Mouse (Mus musculus) brown adipose tissue, adult 24 weeks (tissue): ENCODE results near the gene R3hdm4. TPM values are rescaled to one million over a fixed set of nuclear protein-coding genes. Genes with fewer than 3 reads are reported as not detected.
A peak's percentile ranks its signal among the peaks of the same experiment; 100 is the strongest.

Source experiments
- H3K27ac ChIP-seq: fragments of 200-500 bp; replicated peaks from 2 replicates; pipeline ENCODE4 v1.5.1; 2012; ENCODE audit warnings: low read depth, mild to moderate bottlenecking, low read length
- H3K4me1 ChIP-seq: fragments of 200-500 bp; 2 replicates; pipeline ENCODE4 v1.6.1; 2012; ENCODE audit warnings: low read length, mixed read lengths; ENCODE audit not compliant: control insufficient read depth, insufficient read depth, insufficient read length
- H3K4me3 ChIP-seq: fragments of 200-500 bp; 2 replicates; pipeline ENCODE4 v1.5.1; 2012; ENCODE audit warnings: low read depth, mild to moderate bottlenecking, low read length, moderate library complexity; ENCODE audit not compliant: insufficient read depth
- polyA plus RNA-seq: library from polyadenylated mRNA; stranded (reverse); fragments of >200 nt; gene quantifications from 2 replicates; pipeline ENCODE4 v1.2.4, GENCODE M21; 2012; ENCODE audit not compliant: missing spikeins, insufficient read depth, insufficient read length

R3hdm4 gene
- polyA plus RNA-seq, 1 experiment: 55.0 TPM

- no peak overlapping the region for H3K27ac ChIP-seq
- peaks cover 42% of the 10 kb centered on the region for H3K4me1 ChIP-seq
- H3K4me3 ChIP-seq: no peak overlapping the region
Measured at GRCm38 (mm10) chr10:79933145-79933679, 12.2 kb upstream of the R3hdm4 start.

- Histone ChIP-seq H3K4me1 (peaks cover 42% of the 10 kb centered on the region), H3K4me3 (no peak overlapping the region), H3K27ac (no peak overlapping the region)
Measured at GRCm38 (mm10) chr10:79932736-79933135, 11.7 kb upstream of the R3hdm4 start.

DNA sequence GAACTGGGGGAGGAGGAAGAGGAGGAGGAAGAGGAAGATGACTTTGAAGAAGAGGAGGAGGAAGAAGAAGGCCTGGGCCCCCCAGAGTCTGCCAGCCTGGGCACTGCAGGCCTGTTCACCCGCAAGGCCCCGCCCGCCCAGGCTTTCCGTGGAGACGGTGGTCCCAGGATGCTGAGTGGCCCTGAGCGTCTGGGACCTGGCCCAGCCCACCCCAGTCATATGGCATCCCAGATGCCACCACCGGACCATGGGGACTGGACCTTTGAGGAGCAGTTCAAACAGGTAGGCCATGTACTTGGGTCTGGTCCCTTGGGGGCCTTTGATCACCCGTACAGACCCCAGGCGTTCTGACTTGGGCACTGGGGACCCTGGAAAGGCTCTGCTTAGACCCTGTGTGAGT, 10.8 kb upstream of the R3hdm4 start:
- Histone ChIP-seq H3K4me1 (peaks cover 37% of the 10 kb centered on the region), H3K4me3 (no peak overlapping the region), H3K27ac (no peak overlapping the region)

DNA sequence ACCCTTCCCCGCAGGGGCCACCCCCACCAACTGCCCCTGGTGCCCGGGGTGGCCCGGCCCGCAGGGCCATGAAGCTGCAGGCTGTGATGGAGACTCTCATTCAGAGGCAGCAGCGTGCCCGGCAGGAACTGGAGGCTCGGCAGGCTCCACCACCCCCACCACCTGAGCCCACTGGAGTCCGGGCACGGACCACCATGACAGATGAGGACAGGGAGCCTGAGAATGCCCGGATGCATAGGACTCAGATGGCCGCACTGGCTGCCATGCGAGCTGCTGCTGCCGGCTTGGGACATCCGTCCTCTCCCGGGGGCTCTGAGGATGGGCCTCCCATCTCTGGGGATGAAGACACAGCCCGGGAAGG, 9.8 kb upstream of the R3hdm4 start:
- H3K4me1 ChIP-seq: peaks cover 31% of the 10 kb centered on the region
- no peak overlapping the region for H3K27ac ChIP-seq
- no peak overlapping the region for H3K4me3 ChIP-seq

- Histone ChIP-seq H3K27ac (no peak overlapping the region), H3K4me1 (peaks cover 28% of the 10 kb centered on the region)
Measured at GRCm38 (mm10) chr10:79929967-79930825, 9.2 kb upstream of the R3hdm4 start.

GRCm38 (mm10) chr10:79928907-79929701, 8.1 kb upstream of the R3hdm4 start:
- Histone ChIP-seq H3K4me1 (peaks cover 23% of the 10 kb centered on the region), H3K4me3 (no peak overlapping the region), H3K27ac (no peak overlapping the region)

More at GRCm38 (mm10) chr10:79929967-79930825, 9.2 kb upstream of the R3hdm4 start:
- no peak overlapping the region for H3K4me3 ChIP-seq

DNA sequence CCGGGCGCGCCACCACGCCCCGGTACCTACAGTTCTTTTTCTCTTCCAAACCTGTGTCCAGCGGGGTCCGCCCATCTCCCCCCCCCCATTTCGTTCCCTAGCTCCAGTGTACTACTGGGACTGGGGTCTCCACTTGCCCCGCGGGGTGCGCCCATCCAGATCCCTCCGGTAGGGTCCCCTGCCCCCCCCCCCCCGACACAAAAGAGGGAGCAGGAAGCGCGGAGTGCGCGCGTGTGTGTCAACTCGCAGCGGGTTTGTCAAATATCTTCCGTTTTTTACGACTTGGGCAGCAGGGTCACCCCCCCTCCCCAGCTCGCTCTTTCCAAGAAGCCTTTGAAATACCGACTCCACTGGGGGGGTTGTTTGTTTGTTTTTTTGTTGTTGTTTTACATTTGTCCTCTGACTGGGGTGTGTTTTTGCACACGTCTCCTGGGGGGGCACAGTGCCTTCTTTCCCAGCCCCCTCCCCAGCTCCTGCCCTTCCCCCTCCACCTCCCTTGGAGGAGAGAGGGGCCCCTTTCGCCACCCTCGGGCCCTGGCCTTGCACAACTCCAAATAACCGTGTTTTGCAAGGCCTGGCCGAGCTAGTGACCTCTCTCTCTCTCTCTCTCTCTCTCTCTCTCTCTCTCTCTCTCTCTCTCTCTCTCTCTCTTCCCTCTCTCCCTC, 7.2 kb upstream of the R3hdm4 start:
- H3K4me3 ChIP-seq: peak overlapping the region; percentile 98
- 0 out of 2 replicates have a peak overlapping the region, but pooled peaks have one; percentile 2 for H3K27ac ChIP-seq
- peaks cover 14% of the 10 kb centered on the region for H3K4me1 ChIP-seq

GRCm38 (mm10) chr10:79927324-79928029, 6.5 kb upstream of the R3hdm4 start:
- Histone ChIP-seq H3K4me3 (peak overlapping the region; percentile 98), H3K4me1 (peaks cover 8% of the 10 kb centered on the region; the same call in 1 of the 2 replicates), H3K27ac (peak overlapping the region; percentile 2)

DNA sequence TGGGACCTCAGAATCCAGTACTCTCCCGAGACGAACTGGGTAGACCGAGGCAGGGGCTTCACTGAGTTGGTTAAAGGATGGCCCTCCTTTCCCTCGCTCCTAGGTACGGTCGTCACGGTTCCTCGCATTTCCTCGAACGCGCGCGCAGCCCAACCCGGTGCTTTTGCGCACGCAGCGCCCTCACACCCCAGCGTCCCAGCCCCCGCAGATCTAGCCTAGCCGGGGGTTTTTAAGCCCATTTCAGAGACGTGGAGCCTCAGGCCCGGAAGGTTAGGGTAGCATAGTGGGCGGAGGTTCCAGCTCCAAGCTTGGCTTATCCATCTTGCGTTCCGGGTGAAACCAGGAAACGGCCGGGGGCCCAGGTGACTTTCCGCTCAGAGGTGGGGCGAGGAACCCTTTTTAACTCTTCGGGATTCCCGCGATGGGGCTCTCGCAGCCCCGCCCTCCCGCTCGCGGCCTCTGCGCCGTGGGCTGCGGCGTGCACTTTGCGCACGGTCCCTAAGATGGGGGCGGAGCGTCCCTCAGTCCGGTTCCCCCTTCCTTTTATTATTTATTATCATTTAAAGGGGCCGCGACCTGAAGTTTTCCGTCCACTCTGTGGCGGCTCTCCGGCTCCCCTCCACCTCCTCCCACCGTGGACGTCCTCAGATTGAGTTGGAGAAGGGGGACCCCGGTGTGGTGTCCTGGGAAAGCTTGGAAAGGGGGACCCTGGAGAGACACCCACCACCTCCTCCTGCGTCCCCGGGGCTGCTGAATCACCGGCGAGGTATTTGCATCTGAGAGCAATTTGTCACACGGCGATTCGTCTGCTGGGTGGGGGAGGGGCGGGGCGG, 5.7 kb upstream of the R3hdm4 start, which contains the start of gene Arid3a:
Gene Arid3a (plus strand): TSS at position 553 of the 833 bp plus-strand sequence.
- Histone ChIP-seq H3K27ac (peak within 1 kb of the TSS; percentile 76), H3K4me3 (peak within 1 kb of the TSS; percentile 98), H3K4me1 (peaks cover 2% of the 10 kb centered on the region; the same call in 1 of the 2 replicates)

GRCm38 (mm10) chr10:79925785-79926490, 4.9 kb upstream of the R3hdm4 start:
- H3K27ac ChIP-seq: no peak overlapping the region
- H3K4me3 ChIP-seq: peak overlapping the region; percentile 98
- H3K4me1 ChIP-seq: peaks cover 2% of the 10 kb centered on the region; the same call in 1 of the 2 replicates

DNA sequence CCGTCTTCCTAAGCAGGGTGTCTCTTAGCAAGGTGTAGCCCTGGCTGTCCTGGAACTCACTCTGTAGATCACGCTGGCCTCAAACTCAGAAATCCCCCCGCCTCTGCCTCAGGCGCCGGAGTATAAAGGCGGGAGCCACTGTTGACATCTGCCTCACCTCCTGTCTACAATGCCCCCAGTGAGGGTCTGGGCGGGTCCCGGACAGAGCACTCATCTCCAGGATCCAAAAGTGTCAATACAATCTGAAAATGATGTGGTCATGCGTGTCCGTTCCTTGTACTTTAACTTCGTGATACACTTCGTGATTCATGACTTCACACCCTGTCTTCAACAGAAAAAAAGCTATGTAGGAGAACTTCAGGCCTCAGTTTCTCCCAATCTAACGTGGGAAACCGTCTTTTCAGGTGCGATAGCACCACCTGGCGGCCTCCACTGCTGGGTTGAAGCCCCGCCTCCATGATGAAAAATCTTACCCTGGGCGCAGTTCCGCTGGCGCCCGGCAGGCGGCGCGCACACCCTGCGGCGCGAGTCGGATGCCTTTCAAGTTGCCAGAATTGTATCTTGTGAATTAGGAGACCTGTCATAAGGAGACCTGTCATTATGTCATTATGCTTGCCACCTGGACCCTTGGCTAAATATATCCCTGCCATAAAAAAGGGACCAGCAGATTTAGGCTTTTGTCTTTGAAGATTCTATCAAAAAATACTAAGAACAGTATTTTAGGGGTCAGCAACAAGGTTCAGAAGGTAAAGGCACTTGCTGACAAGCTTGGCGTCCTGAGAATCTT, 4.2 kb upstream of the R3hdm4 start:
- peaks cover 2% of the 10 kb centered on the region; the same call in 1 of the 2 replicates for H3K4me1 ChIP-seq
- H3K4me3 ChIP-seq: no peak overlapping the region
- H3K27ac ChIP-seq: no peak overlapping the region

GRCm38 (mm10) chr10:79921572-79921971, 564 bp upstream of the R3hdm4 start:
- Histone ChIP-seq H3K4me3 (peak overlapping the region; percentile 41), H3K27ac (no peak overlapping the region), H3K4me1 (no peaks in the 10 kb centered on the region; the same call in 1 of the 2 replicates)
